Mouse (Mus musculus) heart, embryonic 10.5 days (tissue): ENCODE data around the gene Cytip. TPM values are rescaled to one million over a fixed set of nuclear protein-coding genes. Genes with fewer than 3 reads are reported as not detected.

Experiments used
- DNase-seq: peaks from one replicate; pipeline ENCODE4 v3.0.0-alpha.2; 2017; ENCODE audit warnings: low spot score
- H3K27ac ChIP-seq: fragments of 300-500 bp; sonication (generic); 2 replicates; pipeline ENCODE4 v1.5.1; 2016; ENCODE audit warnings: mild to moderate bottlenecking
- H3K27me3 ChIP-seq: fragments of 300-500 bp; sonication (generic); 2 replicates; pipeline ENCODE4 v1.6.1; 2016; ENCODE audit warnings: mild to moderate bottlenecking; ENCODE audit not compliant: poor library complexity, insufficient read depth, severe bottlenecking
- H3K36me3 ChIP-seq: fragments of 300-500 bp; sonication (generic); 2 replicates; pipeline ENCODE4 v1.6.1; 2016; ENCODE audit warnings: mild to moderate bottlenecking, moderate library complexity
- H3K4me1 ChIP-seq: fragments of 300-500 bp; sonication (generic); 2 replicates; pipeline ENCODE4 v1.6.1; 2016; ENCODE audit warnings: mild to moderate bottlenecking
- H3K4me3 ChIP-seq: fragments of 300-500 bp; sonication (generic); 2 replicates; pipeline ENCODE4 v1.5.1; 2016; ENCODE audit warnings: mild to moderate bottlenecking, moderate library complexity
- H3K9me3 ChIP-seq: fragments of 300-500 bp; sonication (generic); 2 replicates; pipeline ENCODE4 v1.6.1; 2016; ENCODE audit warnings: mild to moderate bottlenecking, moderate library complexity
- WGBS: fragments of 180-500 bp; shearing (Covaris S2); methylation state at CpG from one replicate; pipeline ENCODE4 v1.1.7; 2016; 5-methylcytosine and 5-hydroxymethylcytosine counted together
- polyA plus RNA-seq: library from polyadenylated mRNA; unstranded; fragments of >200 nt; fragmentation: Nextera tagmentation; extraction: Ambion mirVana; gene quantifications from 2 replicates; pipeline ENCODE4 v1.2.1, GENCODE M21; 2016

Gene Cytip
- polyA plus RNA-seq, 1 experiment from 2014 or later = 0.39 TPM

DNA sequence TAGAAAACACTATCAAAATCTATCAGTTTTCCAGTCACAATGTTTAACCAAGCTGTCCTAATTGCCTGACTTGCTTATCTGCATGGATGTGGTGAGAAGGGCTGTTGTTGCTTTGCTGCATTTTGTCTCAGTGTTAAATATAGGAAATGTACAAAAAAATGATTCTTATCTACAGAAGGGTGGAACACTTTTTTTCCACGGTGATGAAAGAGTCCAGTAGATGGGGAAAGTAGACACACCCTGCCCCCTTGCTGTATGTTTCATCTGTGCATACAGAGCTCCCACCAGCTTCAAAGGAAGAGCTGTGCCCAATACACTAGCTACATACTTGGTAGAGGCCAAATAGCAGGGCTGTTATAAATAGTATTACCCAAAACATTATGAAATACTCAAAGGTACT is 16.3 kb downstream of the Cytip start:
- Histone ChIP-seq H3K36me3 (no peaks in the 10 kb centered on the region), H3K4me1 (no peaks in the 10 kb centered on the region), H3K27me3 (no peaks in the 10 kb centered on the region), H3K27ac (no peak overlapping the region), H3K4me3 (no peak overlapping the region), H3K9me3 (no peaks in the 10 kb centered on the region)
- WGBS = 61% methylated on average over 1 of the region's 1 CpGs
- no peak for DNase-seq

DNA sequence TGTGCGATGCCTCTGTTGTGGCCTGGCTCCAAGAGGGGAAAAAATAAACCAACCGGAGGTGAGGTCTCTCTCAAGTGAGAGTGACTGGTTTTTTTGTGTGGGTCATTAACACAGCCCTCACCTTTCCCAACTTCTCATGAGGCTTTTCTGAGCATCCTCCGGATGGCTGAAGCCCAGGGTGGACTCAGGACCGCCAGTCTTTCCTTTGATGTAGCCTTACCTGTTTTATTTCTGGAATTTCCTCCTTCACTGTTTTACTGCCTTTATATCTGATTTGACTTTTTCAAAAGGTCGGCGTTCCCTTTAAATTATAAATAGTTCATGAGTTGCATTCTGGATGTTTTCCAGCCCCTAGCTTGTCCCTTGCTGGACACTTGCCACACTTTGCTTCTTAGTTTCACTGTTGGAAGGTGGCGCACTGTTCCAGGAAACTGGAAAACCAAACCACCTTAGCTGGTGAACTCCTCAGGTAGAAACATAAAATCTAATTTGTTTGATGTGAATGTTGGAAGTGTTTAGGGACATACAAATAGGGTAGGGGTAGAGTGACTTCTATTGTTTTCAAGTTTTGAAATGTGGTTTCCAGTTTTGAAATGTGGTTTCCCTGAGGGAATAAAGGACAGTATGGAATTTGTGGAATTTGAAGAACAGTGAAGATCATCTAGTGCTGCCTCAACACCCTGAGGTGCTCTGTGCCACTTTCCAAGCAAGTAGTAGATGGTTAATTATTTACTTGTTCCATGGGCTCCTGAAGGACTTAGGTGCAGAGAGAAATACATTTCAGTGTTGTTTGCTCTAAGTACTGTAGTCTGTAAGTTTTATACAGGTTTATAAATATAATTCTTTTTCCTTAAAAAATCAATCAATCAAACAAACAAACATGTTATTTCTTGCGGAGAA is 19.7 kb downstream of the Cytip start:
- Histone ChIP-seq H3K27me3 (no peaks in the 10 kb centered on the region), H3K9me3 (no peaks in the 10 kb centered on the region), H3K27ac (no peak overlapping the region), H3K36me3 (no peaks in the 10 kb centered on the region), H3K4me1 (no peaks in the 10 kb centered on the region), H3K4me3 (no peak overlapping the region)
- no peak for DNase-seq
- WGBS = 80% methylated on average over 8 of the region's 8 CpGs

DNA sequence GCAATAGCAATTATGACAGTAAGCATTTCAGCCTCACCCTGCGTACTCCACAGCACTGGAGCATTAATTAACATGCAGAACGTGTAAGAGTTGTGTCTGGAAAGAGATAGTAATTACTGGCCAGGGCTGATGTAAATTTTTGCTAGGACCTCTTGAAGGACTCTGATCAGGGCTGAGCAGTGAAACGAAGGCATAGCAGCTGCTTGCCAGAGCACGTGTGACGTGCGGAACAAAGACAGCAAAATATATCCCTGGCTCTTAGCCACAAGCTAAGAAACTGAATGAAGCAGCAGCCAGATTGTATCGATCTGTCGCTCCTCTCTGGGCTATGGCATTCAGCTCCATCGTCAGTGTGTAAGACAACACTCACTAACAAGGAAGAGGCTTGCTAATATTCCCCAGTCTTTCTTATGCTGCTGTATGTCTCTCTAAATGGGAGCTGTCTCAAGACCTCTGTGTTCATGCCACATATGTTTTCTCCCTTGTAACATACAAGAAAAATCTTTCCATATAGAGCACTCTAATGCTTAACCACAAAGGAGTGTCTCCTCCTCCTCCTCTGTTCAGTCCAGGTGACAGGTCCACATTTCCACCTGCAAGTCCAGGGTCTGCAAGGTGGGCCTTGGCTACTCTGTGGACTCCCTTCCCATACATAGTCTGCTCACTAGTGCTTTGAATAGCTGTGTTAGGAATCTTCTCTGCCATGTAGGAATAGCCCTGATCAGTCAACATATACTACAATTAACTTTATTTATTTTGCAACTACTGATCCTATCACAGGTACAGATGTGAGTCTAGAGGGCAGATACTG is 20.7 kb downstream of the Cytip start:
- H3K27ac ChIP-seq = no peak overlapping the region
- H3K27me3 ChIP-seq = no peaks in the 10 kb centered on the region
- 82% methylated on average over 9 of the region's 9 CpGs for WGBS
- H3K9me3 ChIP-seq = no peaks in the 10 kb centered on the region
- no peak for DNase-seq
- H3K4me3 ChIP-seq = no peak overlapping the region
- H3K4me1 ChIP-seq = no peaks in the 10 kb centered on the region
- H3K36me3 ChIP-seq = no peaks in the 10 kb centered on the region

DNA sequence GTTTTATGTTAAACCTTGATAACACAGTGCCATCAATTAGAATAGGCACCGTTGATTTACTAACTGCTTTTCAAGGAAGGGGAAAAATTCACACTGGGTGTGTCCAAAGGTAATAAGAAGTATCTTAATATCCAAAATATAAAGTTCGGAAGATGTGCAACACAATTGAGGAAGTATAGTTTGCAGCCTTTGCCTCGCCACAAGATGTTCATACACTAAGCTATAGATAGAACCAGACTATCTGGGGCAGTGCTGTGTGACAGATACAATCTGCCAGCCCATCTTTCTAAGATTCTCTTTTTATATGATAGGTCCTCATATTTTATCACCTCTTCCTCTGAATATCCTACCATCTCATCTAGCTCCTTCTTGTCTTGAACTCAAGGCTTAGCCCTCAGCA is 22.4 kb downstream of the Cytip start:
- H3K27ac ChIP-seq = no peak overlapping the region
- no peaks in the 10 kb centered on the region for H3K27me3 ChIP-seq
- 84% methylated on average over 3 of the region's 3 CpGs for WGBS
- no peak for DNase-seq
- H3K36me3 ChIP-seq = no peaks in the 10 kb centered on the region
- H3K9me3 ChIP-seq = no peaks in the 10 kb centered on the region
- H3K4me1 ChIP-seq = no peaks in the 10 kb centered on the region
- H3K4me3 ChIP-seq = no peak overlapping the region

DNA sequence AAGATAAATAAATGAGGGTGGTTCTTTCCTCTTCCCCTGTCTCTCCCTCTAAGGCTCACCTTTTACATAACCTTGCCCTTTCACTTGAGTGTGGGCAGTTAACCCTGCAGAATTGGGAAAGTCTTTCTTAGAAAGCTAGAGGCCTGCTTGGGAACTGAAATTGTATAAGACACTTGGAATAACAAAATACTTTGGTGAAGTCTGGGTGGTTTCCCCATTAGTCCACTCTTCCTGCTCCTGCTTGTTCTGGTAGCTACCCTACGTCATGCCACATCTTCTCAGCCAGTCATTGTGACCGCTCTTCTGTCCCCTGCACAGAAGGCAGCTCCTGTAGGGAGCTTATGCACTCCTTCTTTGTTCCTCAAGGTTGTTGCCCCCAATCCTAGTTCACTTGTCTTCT is 26.2 kb downstream of the Cytip start:
- Histone ChIP-seq H3K27ac (no peak overlapping the region), H3K36me3 (no peaks in the 10 kb centered on the region), H3K4me1 (no peaks in the 10 kb centered on the region), H3K9me3 (no peaks in the 10 kb centered on the region), H3K4me3 (no peak overlapping the region), H3K27me3 (no peaks in the 10 kb centered on the region)
- 88% methylated on average over 2 of the region's 2 CpGs for WGBS
- no peak for DNase-seq

DNA sequence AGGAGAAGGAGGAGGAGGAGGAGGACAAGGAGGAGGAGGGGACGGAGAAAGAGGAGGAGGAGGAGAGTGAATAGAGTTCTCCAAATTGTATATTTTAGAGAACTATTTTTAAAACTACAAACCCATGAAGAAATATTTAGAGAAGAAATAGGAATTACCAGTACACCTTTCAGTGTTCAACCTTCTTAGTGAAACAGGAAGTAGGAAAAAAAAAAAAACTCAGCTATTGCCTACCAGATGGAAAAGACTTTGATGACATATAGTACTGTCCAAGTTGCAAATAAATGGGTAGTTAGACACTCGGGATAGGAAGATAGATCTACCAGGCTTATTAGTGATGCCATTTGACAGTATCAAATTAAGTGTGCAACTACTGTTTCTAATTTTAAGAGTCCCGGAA is 27.7 kb downstream of the Cytip start:
- Histone ChIP-seq H3K27me3 (no peaks in the 10 kb centered on the region), H3K27ac (no peak overlapping the region), H3K4me3 (no peak overlapping the region), H3K4me1 (no peaks in the 10 kb centered on the region), H3K9me3 (no peaks in the 10 kb centered on the region), H3K36me3 (no peaks in the 10 kb centered on the region)
- 85% methylated on average over 3 of the region's 3 CpGs for WGBS
- DNase-seq = no peak

DNA sequence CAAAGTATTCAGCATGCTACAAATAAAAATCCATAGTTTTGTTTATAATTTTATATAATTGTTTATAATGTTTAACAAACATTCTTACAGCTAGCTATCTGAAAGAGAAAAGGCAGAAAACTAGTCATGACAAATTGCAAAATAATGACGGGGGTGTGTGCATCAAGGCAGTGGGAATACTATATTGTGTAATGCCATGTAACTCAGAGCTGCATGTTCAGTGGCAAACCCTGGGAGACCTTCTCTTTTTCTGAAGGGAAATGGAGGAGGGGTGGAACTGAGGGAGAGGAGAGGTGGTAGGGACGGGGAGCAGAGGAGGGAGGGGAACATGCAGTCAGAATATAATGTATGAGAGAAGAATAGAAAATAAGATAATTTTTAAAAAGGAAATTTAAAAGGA is 28.6 kb downstream of the Cytip start:
- H3K4me1 ChIP-seq = no peaks in the 10 kb centered on the region
- no peak overlapping the region for H3K27ac ChIP-seq
- no peak overlapping the region for H3K4me3 ChIP-seq
- no peaks in the 10 kb centered on the region for H3K27me3 ChIP-seq
- no peaks in the 10 kb centered on the region for H3K36me3 ChIP-seq
- 67% methylated on average over 2 of the region's 2 CpGs for WGBS
- no peaks in the 10 kb centered on the region for H3K9me3 ChIP-seq
- no peak for DNase-seq

DNA sequence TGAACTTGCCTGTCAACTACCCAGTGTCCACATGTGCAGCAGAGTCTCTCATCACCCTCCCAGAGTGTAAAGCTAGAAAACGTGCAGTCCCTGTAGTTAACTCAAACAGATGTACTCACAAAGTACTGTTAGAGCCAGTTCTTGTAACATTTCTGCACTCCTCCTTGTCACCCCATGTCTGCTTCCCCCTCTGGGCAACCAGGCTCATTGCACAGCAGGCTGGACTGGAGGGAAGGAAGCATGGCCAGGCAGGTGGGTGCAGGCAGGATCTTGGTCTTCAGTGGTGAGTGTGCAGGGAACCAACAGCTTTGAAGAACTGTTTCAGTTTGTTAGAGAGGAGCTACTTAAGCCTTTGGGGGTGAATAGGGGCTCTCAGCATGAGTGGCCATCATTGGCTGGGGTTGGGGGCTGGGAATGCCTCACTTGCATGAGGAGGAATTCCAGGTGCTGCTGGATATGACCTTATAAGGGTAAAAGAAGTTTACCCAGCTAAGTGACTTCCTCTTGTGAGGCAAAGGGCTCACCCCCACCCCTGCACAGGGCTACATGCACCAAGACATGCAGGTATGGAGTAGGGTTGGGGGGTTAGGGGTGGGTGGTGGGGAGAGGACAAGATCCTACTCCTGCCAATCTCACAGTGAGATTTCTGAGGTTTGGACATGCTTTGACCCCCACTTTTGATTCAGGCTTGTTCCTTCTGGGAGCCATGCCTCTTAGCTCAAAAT is 31.7 kb downstream of the Cytip start:
- Histone ChIP-seq H3K36me3 (no peaks in the 10 kb centered on the region), H3K27ac (no peak overlapping the region), H3K27me3 (no peaks in the 10 kb centered on the region), H3K9me3 (no peaks in the 10 kb centered on the region), H3K4me3 (no peak overlapping the region), H3K4me1 (no peaks in the 10 kb centered on the region)
- no peak for DNase-seq
- WGBS = 62% methylated on average over 1 of the region's 1 CpGs

DNA sequence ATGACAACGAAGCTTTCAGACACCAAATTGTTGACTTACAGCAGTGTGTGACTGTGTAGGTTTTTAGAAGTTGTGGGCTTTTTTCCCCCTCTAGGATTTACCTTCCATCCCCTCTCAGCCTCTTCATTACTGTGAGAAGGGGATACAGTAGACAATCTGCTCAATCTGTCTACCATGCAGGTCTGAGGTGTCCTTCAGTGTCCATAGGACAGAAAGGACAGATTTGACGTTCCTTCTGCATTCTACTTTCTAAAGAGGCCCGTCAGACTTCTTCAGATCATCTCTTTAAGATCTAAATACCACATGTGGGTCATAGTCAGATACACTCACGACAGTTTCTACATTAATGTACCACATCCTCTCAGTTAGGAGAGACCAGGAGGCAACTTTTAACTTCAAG is 33.5 kb downstream of the Cytip start:
- Histone ChIP-seq H3K4me1 (no peaks in the 10 kb centered on the region), H3K36me3 (no peaks in the 10 kb centered on the region), H3K4me3 (no peak overlapping the region), H3K27me3 (no peaks in the 10 kb centered on the region), H3K9me3 (no peaks in the 10 kb centered on the region), H3K27ac (no peak overlapping the region)
- DNase-seq = no peak
- WGBS = 77% methylated on average over 4 of the region's 4 CpGs

DNA sequence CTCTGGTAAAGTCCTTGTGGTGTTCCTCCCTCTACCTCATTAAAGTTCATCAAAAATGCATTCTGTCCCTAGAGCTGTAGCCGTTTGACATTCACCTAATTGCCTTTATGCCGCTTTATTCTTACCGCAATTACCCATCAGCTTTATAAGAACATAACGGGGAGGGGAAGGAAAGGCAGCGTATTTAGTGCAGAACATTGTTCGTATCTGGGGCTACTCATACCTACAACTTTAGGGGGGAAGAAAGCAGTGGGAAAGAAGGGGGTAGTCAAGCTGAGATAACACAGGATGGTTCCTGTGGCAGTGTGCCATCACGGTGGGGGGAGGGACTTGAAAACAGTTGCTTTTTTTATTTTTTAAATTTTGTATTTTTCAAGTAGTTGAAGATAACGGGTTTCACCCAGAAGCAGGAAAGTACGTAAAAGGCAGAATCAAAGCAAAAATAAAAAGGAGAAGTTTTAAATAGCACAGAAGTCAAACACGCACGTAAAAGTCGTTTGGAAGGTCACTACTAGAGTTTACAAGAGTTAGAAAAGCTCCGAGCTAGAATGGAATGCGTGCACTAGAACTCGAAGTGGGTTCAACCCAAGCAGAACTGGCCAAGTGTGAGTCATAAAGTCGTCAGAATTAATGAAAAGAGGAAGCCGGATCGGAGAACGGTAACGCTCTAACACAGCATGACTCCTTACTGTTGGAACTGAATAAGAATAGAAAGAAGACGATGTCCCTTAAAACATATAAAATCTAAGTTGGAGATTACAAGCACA is 34.6 kb downstream of the Cytip start:
- no peaks in the 10 kb centered on the region for H3K27me3 ChIP-seq
- DNase-seq = no peak

DNA sequence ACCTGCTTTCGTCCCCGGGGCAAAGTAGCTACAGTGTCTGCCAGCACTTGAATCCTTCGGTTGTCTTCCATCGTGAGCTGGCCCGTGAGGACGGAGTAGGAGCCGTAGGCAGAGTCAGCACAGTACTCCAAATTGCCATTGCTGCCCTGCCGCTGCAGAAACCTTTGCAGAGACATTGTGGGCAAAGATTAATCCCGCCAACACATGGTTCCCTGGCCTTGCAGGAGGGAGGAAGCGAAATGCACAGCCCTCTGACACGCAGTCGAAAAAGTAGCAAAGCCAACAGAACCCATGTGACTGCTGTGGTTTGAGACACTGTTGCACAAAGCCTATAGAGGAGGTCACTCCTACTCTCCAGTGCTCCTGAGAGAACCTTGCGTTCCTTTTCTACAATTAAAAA is 35.5 kb downstream of the Cytip start:
- DNase-seq = no peak
- H3K4me1 ChIP-seq = 0 out of 2 replicates have a peak, but pooled peaks cover 4% of the 10 kb centered on the region
- no peak overlapping the region for H3K4me3 ChIP-seq
- WGBS = 87% methylated on average over 13 of the region's 13 CpGs
- H3K27me3 ChIP-seq = no peaks in the 10 kb centered on the region
- H3K9me3 ChIP-seq = no peaks in the 10 kb centered on the region
- H3K27ac ChIP-seq = no peak overlapping the region
- H3K36me3 ChIP-seq = no peaks in the 10 kb centered on the region

More for the DNA sequence above, 34.6 kb downstream of the Cytip start:
- H3K27ac ChIP-seq = no peak overlapping the region
- no peaks in the 10 kb centered on the region for H3K36me3 ChIP-seq
- H3K4me1 ChIP-seq = no peaks in the 10 kb centered on the region
- 83% methylated on average over 21 of the region's 21 CpGs for WGBS
- no peak overlapping the region for H3K4me3 ChIP-seq
- no peaks in the 10 kb centered on the region for H3K9me3 ChIP-seq

DNA sequence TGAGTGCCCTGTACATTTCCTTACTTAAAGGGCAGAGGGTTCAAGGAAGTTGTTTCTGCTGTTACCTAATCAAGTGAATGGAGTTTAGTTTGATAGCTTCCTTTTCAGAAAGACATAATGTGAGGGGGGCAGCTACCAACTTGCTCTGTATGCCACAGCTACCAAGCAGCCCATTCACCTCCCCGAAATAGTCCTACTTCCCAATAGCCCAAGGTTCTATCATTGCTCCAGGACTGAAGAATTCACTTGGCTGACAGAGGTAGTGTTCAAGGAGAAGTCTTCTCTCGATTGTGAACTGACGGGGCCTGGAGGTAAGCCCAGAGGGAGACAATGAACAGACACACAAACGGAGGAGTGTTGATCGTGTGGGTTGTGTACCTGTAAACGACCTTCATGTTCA is 36.2 kb downstream of the Cytip start:
- 83% methylated on average over 6 of the region's 6 CpGs for WGBS

More for the DNA sequence above, 36.2 kb downstream of the Cytip start:
- no peaks in the 10 kb centered on the region for H3K36me3 ChIP-seq
- H3K27ac ChIP-seq = no peak overlapping the region
- H3K4me3 ChIP-seq = no peak overlapping the region
- no peak for DNase-seq
- H3K27me3 ChIP-seq = no peaks in the 10 kb centered on the region
- H3K4me1 ChIP-seq = 0 out of 2 replicates have a peak, but pooled peaks cover 4% of the 10 kb centered on the region
- no peaks in the 10 kb centered on the region for H3K9me3 ChIP-seq
